Mouse (Mus musculus) kidney, postnatal 0 days (tissue): ENCODE measurements around the gene Tbc1d17. TPM values are rescaled to one million over a fixed set of nuclear protein-coding genes. Genes with fewer than 3 reads are reported as not detected.

Source experiments
- ATAC-seq: fragments of 200-750 bp; cut with Nextera tagmentation; replicated peaks from 2 replicates; pipeline ENCODE4 v1.8.0; 2017; ENCODE audit warnings: low read depth, moderate number of reproducible peaks, moderate TSS enrichment, moderate library complexity; ENCODE audit not compliant: low FRiP score
- DNase-seq: peaks from one replicate; pipeline ENCODE4 v3.0.0-alpha.2; 2016; ENCODE audit warnings: low spot score
- H3K27ac ChIP-seq: fragments of 300-500 bp; sonication (generic); 2 replicates; pipeline ENCODE4 v1.5.1; 2014; ENCODE audit warnings: mild to moderate bottlenecking
- H3K27me3 ChIP-seq: fragments of 300-500 bp; sonication (generic); 2 replicates; pipeline ENCODE4 v1.6.1; 2014; ENCODE audit warnings: low read length, mixed read lengths; ENCODE audit not compliant: insufficient read depth
- H3K36me3 ChIP-seq: fragments of 300-500 bp; sonication (generic); 2 replicates; pipeline ENCODE4 v1.6.1; 2014; ENCODE audit warnings: low read length, mixed read lengths; ENCODE audit not compliant: insufficient read depth
- H3K4me1 ChIP-seq: fragments of 300-500 bp; sonication (generic); replicated peaks from 2 replicates; pipeline ENCODE4 v1.6.1; 2014; ENCODE audit warnings: antibody characterized with exemption, low read length, mixed read lengths; ENCODE audit not compliant: insufficient read depth
- H3K4me2 ChIP-seq: fragments of 300-500 bp; sonication (generic); 2 replicates; pipeline ENCODE4 v1.6.1; 2014; ENCODE audit warnings: mild to moderate bottlenecking, low read length, moderate library complexity, mixed read lengths
- H3K4me3 ChIP-seq: fragments of 300-500 bp; sonication (generic); replicated peaks from 2 replicates; pipeline ENCODE4 v1.5.1; 2014; ENCODE audit warnings: low read depth, low read length
- H3K9ac ChIP-seq: fragments of 300-500 bp; sonication (generic); 2 replicates; pipeline ENCODE4 v1.6.1; 2014; ENCODE audit warnings: low read depth, low read length
- H3K9me3 ChIP-seq: fragments of 300-500 bp; sonication (generic); replicated peaks from 2 replicates; pipeline ENCODE4 v1.6.1; 2016; ENCODE audit warnings: low read length, inconsistent platforms, mixed read lengths
- CTCF ChIP-seq: IDR thresholded peaks from 2 replicates; pipeline ENCODE4 v1.5.1; 2016; ENCODE audit warnings: antibody characterized with exemption, low read depth, mild to moderate bottlenecking, moderate library complexity
- WGBS: fragments of 180-500 bp; shearing (Covaris S2); extraction: QIAGEN DNeasy Blood & Tissue Kit; methylation state at CpG from one replicate; pipeline ENCODE4 v1.1.7; 2014; 5-methylcytosine and 5-hydroxymethylcytosine counted together
- polyA plus RNA-seq: library from polyadenylated mRNA; unstranded; fragments of >200 nt; fragmentation: Nextera tagmentation; extraction: Ambion mirVana; gene quantifications from 2 replicates; pipeline ENCODE4 v1.2.1, GENCODE M21; 2015

Gene Tbc1d17
- polyA plus RNA-seq, 1 experiment from 2014 or later, result 87.0 TPM

DNA sequence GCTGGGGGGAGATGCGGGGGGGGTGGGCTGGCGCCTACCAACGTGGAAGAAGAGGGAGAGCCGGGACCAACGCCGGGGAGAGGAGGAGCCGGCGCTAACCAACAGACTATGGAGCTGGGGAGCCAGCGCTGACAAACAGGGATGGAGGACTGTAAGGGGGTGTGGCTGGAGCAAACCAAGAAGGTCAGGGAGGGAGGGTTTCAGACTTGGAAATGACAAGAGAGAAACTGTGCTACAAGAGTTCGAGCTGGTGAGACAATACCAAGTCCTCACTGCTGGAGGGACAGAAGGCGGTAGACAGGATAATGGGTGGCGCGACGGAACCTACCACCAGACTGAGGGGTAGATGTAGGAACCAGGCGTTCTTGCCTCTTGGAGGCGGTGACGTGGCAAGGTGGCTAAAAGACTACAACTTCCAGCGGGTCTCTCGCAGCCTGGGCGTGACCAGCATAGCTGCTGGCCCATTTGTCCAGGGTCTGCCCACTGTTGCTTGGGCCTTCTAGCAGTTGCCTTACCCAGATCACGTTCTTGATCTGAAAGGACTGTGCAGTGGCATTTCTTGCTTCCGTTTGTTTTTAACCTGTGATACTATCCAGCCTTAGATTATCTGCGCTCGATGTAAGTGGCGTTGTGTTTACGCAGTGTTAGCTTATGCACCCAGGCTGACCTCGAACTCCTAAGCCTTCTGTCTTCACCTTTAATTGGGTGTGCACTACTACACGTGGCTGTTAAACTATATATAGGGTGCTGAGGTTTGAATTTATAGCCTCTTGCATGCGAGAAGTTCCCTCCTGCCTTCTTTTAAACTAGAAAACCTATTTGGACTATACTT lies 21.0 kb upstream of the Tbc1d17 start, which contains the start of gene Ptov1:
Gene Ptov1 (minus strand): TSS at position 92 of the 832 bp plus-strand sequence.
- Histone ChIP-seq H3K9me3 (no peaks in the 10 kb centered on the region), H3K27ac (peak within 1 kb of the TSS; percentile 100), H3K4me3 (peak within 1 kb of the TSS; percentile 96), H3K36me3 (peaks cover 11% of the 10 kb centered on the region; the same call in 1 of the 2 replicates), H3K4me1 (peaks cover 33% of the 10 kb centered on the region), H3K4me2 (peak within 1 kb of the TSS; percentile 55), H3K27me3 (no peaks in the 10 kb centered on the region), H3K9ac (peak within 1 kb of the TSS; percentile 100)
- TF ChIP-seq CTCF, result no peak; the same call in 1 of the 2 replicates
- DNase-seq, result peak; percentile 100
- ATAC-seq, result peak; percentile 91
- 4% methylated on average over 29 of the region's 29 CpGs for WGBS

DNA sequence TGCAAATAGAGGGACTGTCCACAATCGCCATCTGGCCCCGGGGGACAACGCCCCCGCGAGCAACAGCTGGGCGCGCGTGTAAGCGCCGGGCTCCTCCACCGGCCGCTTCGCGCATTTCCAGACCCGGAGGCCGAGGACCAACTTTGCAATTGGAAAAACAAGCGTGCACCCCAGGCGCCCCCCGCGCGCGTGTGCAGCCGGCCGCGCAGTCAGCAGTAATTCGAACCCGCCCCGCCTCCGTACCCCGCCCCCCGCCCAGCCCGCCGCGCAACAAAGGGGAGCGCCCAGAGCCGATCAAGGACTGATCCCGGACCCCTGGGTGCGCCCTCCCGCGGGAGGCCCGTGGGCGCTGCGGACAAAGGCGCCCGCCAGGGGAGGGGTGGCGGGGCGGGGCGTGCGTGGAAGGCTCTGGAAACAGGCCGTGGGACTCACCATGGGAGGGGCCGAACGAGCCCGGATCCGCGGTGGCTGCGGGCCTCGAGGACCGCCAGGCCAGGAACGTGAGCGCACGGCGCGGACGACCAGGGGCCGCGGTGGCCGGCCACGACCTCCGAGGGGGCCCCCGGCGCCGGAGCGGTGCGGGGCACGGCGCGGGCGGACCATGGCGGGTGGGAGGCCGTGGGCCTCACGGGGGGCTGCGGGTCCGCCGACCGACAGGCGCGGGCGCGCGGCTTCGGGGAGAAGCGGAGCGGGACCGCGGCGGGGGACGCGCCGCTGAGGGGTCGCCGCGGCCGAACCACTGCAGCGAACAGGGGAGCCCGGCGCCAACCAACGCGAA lies 20.2 kb upstream of the Tbc1d17 start:
- no peaks in the 10 kb centered on the region for H3K9me3 ChIP-seq
- 0 out of 2 replicates have a peak, but pooled peaks have one; percentile 2 for TF ChIP-seq CTCF
- H3K4me3 ChIP-seq, result peak overlapping the region; percentile 96
- under 1% methylated on average over 89 of the region's 108 CpGs for WGBS
- H3K4me2 ChIP-seq, result peak overlapping the region; percentile 55
- DNase-seq (peak; percentile 84), ATAC-seq (peak; percentile 31)
- H3K27ac ChIP-seq, result peak overlapping the region; percentile 100
- peaks cover 16% of the 10 kb centered on the region for H3K36me3 ChIP-seq
- peaks cover 33% of the 10 kb centered on the region for H3K4me1 ChIP-seq
- peak overlapping the region; percentile 100 for H3K9ac ChIP-seq
- H3K27me3 ChIP-seq, result no peaks in the 10 kb centered on the region

DNA sequence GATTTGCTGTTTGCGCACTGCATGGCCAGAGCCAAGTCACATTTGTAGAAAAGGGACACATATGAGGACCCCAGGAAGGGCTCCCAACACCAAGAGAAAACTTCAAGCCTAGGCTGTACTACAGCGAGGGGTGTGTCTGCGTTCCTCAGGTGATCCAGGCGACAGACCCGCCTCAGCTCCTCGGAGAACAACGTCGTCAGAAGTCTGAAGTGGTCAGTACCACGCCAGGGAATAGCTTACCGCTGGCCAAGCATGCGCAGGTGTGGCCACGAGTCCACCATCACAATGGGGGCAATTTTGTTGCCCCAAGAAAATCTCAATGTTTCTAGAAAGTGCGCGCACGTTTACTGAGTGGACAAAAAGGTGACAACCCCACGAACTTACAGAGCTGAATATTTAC lies 19.6 kb upstream of the Tbc1d17 start:
- peaks cover 33% of the 10 kb centered on the region for H3K4me1 ChIP-seq
- H3K36me3 ChIP-seq, result peaks cover 22% of the 10 kb centered on the region
- H3K4me3 ChIP-seq, result peak overlapping the region; percentile 96
- no peaks in the 10 kb centered on the region for H3K27me3 ChIP-seq
- WGBS, result 3% methylated on average over 16 of the region's 16 CpGs
- H3K27ac ChIP-seq, result peak overlapping the region; percentile 100
- H3K4me2 ChIP-seq, result peak overlapping the region; percentile 55
- H3K9ac ChIP-seq, result peak overlapping the region; percentile 100
- ATAC-seq, result no peak
- no peaks in the 10 kb centered on the region for H3K9me3 ChIP-seq
- TF ChIP-seq CTCF, result no peak
- peak; percentile 36 for DNase-seq

DNA sequence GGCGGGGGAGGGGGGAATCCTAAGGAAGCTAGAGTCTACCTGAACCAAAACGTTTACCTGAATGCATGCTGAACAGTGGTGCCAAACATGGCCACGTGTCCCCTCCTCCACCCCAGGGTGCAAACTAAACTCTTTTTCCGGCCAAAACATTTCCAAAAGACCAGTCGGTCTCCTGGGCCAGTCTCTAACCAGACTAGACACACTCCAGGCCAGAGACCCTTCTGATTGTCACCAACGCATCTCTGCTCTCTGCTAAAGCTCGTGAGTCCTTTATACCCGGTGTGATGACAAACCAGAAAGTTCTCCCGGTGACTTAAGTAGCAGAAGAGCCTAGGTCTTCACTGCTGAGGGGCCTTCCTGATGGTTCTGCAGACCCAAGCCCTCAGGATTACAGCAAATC lies 18.9 kb upstream of the Tbc1d17 start:
- Histone ChIP-seq H3K27ac (peak overlapping the region; percentile 100), H3K9me3 (no peaks in the 10 kb centered on the region), H3K4me1 (peaks cover 33% of the 10 kb centered on the region), H3K27me3 (no peaks in the 10 kb centered on the region), H3K36me3 (peaks cover 29% of the 10 kb centered on the region), H3K4me3 (peak overlapping the region; percentile 96), H3K9ac (peak overlapping the region; percentile 100), H3K4me2 (peak overlapping the region; percentile 55)
- WGBS, result 21% methylated on average over 9 of the region's 9 CpGs
- ATAC-seq (no peak), DNase-seq (no peak)
- no peak for TF ChIP-seq CTCF

DNA sequence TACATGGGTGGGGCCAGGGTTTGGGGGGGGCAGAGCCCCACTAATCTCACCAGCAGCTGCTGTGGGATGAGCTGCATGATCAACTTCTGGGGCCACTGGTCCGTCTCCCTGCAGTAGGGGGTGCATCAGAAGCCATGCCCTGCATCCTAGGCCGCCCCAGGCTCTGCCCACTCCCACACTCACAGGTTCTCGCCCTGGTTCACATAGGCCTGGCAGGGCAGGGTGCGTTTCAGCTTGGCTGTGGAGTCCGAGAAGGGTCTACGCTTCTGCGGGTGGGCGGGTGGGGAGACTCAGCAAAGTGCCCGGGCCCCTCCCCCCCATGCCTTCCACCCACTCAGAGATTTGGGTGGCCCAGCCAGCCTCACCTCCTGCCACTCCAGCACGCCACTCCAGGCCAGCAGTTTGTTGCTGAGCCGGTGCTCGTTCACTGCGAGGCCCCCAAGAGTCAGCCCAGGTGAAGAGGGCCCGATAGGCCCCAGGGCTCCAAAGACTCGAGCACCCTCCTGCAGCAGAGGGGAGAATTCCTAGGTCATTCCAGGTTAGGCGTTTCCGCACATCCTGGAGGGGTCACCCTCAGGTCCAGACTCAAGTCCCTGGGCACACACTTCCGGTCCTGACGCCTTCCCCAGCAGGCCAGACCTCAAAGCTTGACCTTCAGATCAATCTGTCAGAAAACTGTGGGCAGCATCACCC lies 18.3 kb upstream of the Tbc1d17 start:
- no peak for TF ChIP-seq CTCF
- H3K36me3 ChIP-seq, result peaks cover 35% of the 10 kb centered on the region
- WGBS, result 25% methylated on average over 18 of the region's 19 CpGs
- peaks cover 33% of the 10 kb centered on the region for H3K4me1 ChIP-seq
- ATAC-seq (no peak), DNase-seq (no peak)
- no peaks in the 10 kb centered on the region for H3K27me3 ChIP-seq
- H3K9ac ChIP-seq, result peak overlapping the region; percentile 100
- peak overlapping the region; percentile 100 for H3K27ac ChIP-seq
- peak overlapping the region; percentile 96 for H3K4me3 ChIP-seq
- H3K4me2 ChIP-seq, result peak overlapping the region; percentile 55
- no peaks in the 10 kb centered on the region for H3K9me3 ChIP-seq
